Mouse (Mus musculus) myocyte (in vitro differentiated cells): ENCODE data around the gene Klhl3. TPM values are rescaled to one million over a fixed set of nuclear protein-coding genes. Genes with fewer than 3 reads are reported as not detected.
A peak's percentile ranks its signal among the peaks of the same experiment; 100 is the strongest.

Source experiments
- H3K27me3 ChIP-seq: one replicate; pipeline ENCODE4 v1.6.1; 2011; ENCODE audit not compliant: control insufficient read depth, insufficient read depth, insufficient read length
- H3K36me3 ChIP-seq: one replicate; pipeline ENCODE4 v1.6.1; 2011; ENCODE audit not compliant: control insufficient read depth, insufficient read depth
- H3K4me2 ChIP-seq: one replicate; pipeline ENCODE4 v1.6.1; 2011; ENCODE audit warnings: low read depth, control low read depth
- H3K4me3 ChIP-seq: one replicate; pipeline ENCODE4 v1.5.1; 2011; ENCODE audit warnings: mild to moderate bottlenecking, control low read depth, moderate library complexity
- H3K79me2 ChIP-seq: one replicate; pipeline ENCODE4 v1.6.1; 2011; ENCODE audit not compliant: control insufficient read depth, insufficient read depth
- H3ac ChIP-seq: one replicate; pipeline ENCODE4 v1.6.1; 2011; ENCODE audit not compliant: control insufficient read depth, insufficient read length
- CEBPB ChIP-seq: IDR thresholded peaks from 2 replicates; pipeline ENCODE4 v1.6.1; 2011; ENCODE audit warnings: mild to moderate bottlenecking, moderate library complexity; ENCODE audit not compliant: poor library complexity, insufficient read depth, severe bottlenecking
- E2F4 ChIP-seq: IDR thresholded peaks from one replicate; pipeline ENCODE4 v1.6.1; 2011; ENCODE audit warnings: mild to moderate bottlenecking, control low read depth, moderate library complexity; ENCODE audit not compliant: insufficient read depth
- MAX ChIP-seq: IDR thresholded peaks from one replicate; pipeline ENCODE4 v1.6.1; 2011; ENCODE audit warnings: low read depth, mild to moderate bottlenecking, control low read depth
- MYOD1 ChIP-seq, 3 experiments: IDR thresholded peaks; one replicate each; pipeline ENCODE4 v1.6.1; 2011; ENCODE audit warnings: control low read depth in 2 of 3, low read depth in 2 of 3, mild to moderate bottlenecking in 2 of 3, moderate library complexity in 1 of 3; ENCODE audit not compliant: insufficient read length in 2 of 3, control insufficient read depth in 1 of 3
- MYOG ChIP-seq, 3 experiments: IDR thresholded peaks; one replicate each; pipeline ENCODE4 v1.6.1; 2011; ENCODE audit warnings: control low read depth in 2 of 3, low read depth in 2 of 3, mild to moderate bottlenecking in 2 of 3; ENCODE audit not compliant: insufficient read length in 2 of 3, control insufficient read depth in 1 of 3, insufficient read depth in 1 of 3
- POLR2A ChIP-seq: IDR thresholded peaks from one replicate; pipeline ENCODE4 v1.6.1; 2011; ENCODE audit warnings: low read depth, mild to moderate bottlenecking, control low read depth, moderate library complexity; ENCODE audit not compliant: insufficient read length
- POLR2AphosphoS2 ChIP-seq: IDR thresholded peaks from one replicate; pipeline ENCODE4 v1.6.1; 2011; ENCODE audit warnings: low read depth, control low read depth; ENCODE audit not compliant: insufficient read length
- REST ChIP-seq: IDR thresholded peaks from one replicate; pipeline ENCODE4 v1.6.1; 2011; ENCODE audit warnings: mild to moderate bottlenecking, control low read depth, moderate library complexity; ENCODE audit not compliant: insufficient read depth, insufficient read length
- SRF ChIP-seq: IDR thresholded peaks from one replicate; pipeline ENCODE4 v1.6.1; 2011; ENCODE audit warnings: low read depth; ENCODE audit not compliant: control insufficient read depth, insufficient read length
- TCF12 ChIP-seq: IDR thresholded peaks from one replicate; pipeline ENCODE4 v1.6.1; 2011; ENCODE audit warnings: mild to moderate bottlenecking, control low read depth; ENCODE audit not compliant: poor library complexity, insufficient read depth, severe bottlenecking
- TCF3 ChIP-seq: IDR thresholded peaks from one replicate; pipeline ENCODE4 v1.6.1; 2011; ENCODE audit warnings: low read depth, control low read depth; ENCODE audit not compliant: insufficient read length
- USF1 ChIP-seq: IDR thresholded peaks from one replicate; pipeline ENCODE4 v1.6.1; 2011; ENCODE audit warnings: low read depth, mild to moderate bottlenecking, control low read depth, moderate library complexity
- polyA plus RNA-seq: library from polyadenylated mRNA; unstranded; fragments of >200 nt; fragmentation: generic; extraction: Trizol; gene quantifications from one replicate; pipeline ENCODE4 v1.2.1, GENCODE M21; 2012; ENCODE audit warnings: missing spikeins

The Klhl3 gene
- polyA plus RNA-seq, 1 experiment, result 0.01 TPM

DNA sequence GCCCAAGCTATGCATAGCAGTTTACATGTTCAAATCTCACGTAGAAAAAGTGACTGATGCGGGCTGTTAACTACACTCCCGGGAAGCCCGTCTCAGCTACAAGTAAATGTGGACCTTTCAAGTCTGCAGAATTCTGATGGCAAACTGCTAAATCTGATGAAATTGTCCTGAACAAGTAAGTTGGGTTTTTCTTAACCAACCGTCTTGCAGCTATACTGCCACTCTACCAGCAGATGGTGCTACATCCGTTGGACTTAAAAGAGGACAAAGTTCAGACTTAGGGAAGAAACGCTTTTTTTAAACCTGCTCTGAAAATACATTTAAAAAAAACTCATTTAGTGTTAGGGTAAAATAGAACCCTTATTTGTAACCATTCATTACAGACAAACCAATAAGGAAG lies 12.7 kb upstream of the Klhl3 start:
- TF ChIP-seq TCF3, result no peak
- TF ChIP-seq MAX, result no peak
- TF ChIP-seq USF1, result no peak
- no peak for TF ChIP-seq E2F4
- TF ChIP-seq TCF12, result no peak
- TF ChIP-seq MYOG (IDR thresholded peaks at IDR 0.05; ENCODE audit: control insufficient read depth in 1 of 3, insufficient read depth in 1 of 3, insufficient read length in 2 of 3, low read depth in 2 of 3), result no peak
- no peak for TF ChIP-seq REST
- TF ChIP-seq SRF, result no peak
- TF ChIP-seq MYOD1 (IDR thresholded peaks at IDR 0.05; ENCODE audit: control insufficient read depth in 1 of 3, insufficient read length in 2 of 3, low read depth in 2 of 3), result no peak
- TF ChIP-seq POLR2A, result no peak
- TF ChIP-seq CEBPB, result no peak
- TF ChIP-seq POLR2AphosphoS2, result no peak
- Histone ChIP-seq H3K36me3 (no peaks in the 10 kb centered on the region), H3K4me2 (peak overlapping the region; percentile 85), H3K27me3 (no peaks in the 10 kb centered on the region), H3K4me3 (peak overlapping the region; percentile 61), H3K79me2 (peaks cover 19% of the 10 kb centered on the region), H3ac (no peak overlapping the region)

- no peak overlapping the region for H3K4me3 ChIP-seq
- H3K4me2 ChIP-seq, result no peak overlapping the region
- H3K79me2 ChIP-seq, result peaks cover 19% of the 10 kb centered on the region
- H3K36me3 ChIP-seq, result no peaks in the 10 kb centered on the region
- H3K27me3 ChIP-seq, result no peaks in the 10 kb centered on the region
- TF ChIP-seq USF1 (no peak), POLR2AphosphoS2 (peak; percentile 12), MAX (no peak), POLR2A (no peak)
- H3ac ChIP-seq, result no peak overlapping the region
Measured at GRCm38 (mm10) chr13:58124989-58125388, 11.6 kb upstream of the Klhl3 start.

DNA sequence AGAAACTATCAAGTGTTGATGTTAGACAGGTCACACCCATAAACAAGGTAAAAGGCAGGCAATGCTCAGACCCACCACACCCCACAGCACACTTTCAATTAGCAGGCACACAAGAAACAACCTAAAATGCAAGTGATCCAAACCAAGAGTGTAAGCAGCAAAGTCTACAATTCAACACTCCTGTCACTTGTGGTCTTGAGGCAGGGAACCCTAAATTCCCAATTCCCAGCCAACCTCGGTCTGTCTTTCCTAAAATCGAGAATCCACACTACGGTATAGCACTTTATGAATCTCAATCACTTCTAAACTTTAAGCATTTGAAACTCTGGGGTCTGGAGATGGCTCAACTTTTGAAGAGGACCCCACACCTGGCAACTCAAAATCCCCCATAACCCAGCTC lies 10.9 kb upstream of the Klhl3 start:
- Histone ChIP-seq H3K79me2 (peaks cover 19% of the 10 kb centered on the region), H3K36me3 (no peaks in the 10 kb centered on the region), H3K4me2 (no peak overlapping the region), H3K27me3 (no peaks in the 10 kb centered on the region), H3K4me3 (no peak overlapping the region), H3ac (no peak overlapping the region)
- TF ChIP-seq POLR2AphosphoS2 (peak; percentile 57), MYOG (IDR thresholded peaks at IDR 0.05; ENCODE audit: control insufficient read depth in 1 of 3, insufficient read depth in 1 of 3, insufficient read length in 2 of 3, low read depth in 2 of 3) (no peak)

DNA sequence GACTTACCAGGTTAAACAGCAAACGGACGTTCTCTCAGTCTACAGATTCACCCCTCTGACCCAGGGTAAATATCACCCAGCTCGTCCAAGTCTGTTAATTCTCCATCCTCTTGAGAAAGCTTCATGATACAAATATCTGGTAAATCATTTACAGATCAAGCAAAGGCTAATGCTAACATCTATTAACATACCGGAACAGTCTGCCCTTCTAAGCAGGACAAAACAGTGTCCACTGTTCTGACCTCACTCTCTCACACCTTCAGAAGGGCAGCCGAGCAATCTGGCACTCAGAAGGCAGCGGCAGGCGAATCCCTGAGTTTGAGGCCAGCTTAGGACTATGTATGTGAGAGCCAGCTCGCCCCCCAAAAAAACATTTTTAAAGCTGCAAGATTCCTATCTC lies 10.0 kb upstream of the Klhl3 start:
- TF ChIP-seq REST (no peak), POLR2AphosphoS2 (peak; percentile 37)
- H3K36me3 ChIP-seq, result no peaks in the 10 kb centered on the region
- no peak overlapping the region for H3K4me3 ChIP-seq
- no peak overlapping the region for H3ac ChIP-seq
- H3K4me2 ChIP-seq, result no peak overlapping the region
- no peaks in the 10 kb centered on the region for H3K27me3 ChIP-seq
- peaks cover 19% of the 10 kb centered on the region for H3K79me2 ChIP-seq

- TF ChIP-seq MAX, result no peak
- no peak for TF ChIP-seq CEBPB
- no peak for TF ChIP-seq MYOD1 (IDR thresholded peaks at IDR 0.05; ENCODE audit: control insufficient read depth in 1 of 3, insufficient read length in 2 of 3, low read depth in 2 of 3)
- no peak for TF ChIP-seq MYOG (IDR thresholded peaks at IDR 0.05; ENCODE audit: control insufficient read depth in 1 of 3, insufficient read depth in 1 of 3, insufficient read length in 2 of 3, low read depth in 2 of 3)
- no peak for TF ChIP-seq SRF
- TF ChIP-seq USF1, result no peak
- no peak for TF ChIP-seq POLR2A
- no peak for TF ChIP-seq TCF12
- no peak for TF ChIP-seq TCF3
- TF ChIP-seq POLR2AphosphoS2, result no peak
- TF ChIP-seq REST, result no peak
- no peak for TF ChIP-seq E2F4
- Histone ChIP-seq H3K36me3 (no peaks in the 10 kb centered on the region), H3K4me3 (no peak overlapping the region), H3K79me2 (peaks cover 19% of the 10 kb centered on the region), H3K27me3 (no peaks in the 10 kb centered on the region), H3ac (no peak overlapping the region), H3K4me2 (no peak overlapping the region)
Measured at GRCm38 (mm10) chr13:58122786-58123297, 9.4 kb upstream of the Klhl3 start.
